Mouse (Mus musculus) adrenal gland, postnatal 10 days (tissue): Measurements from ENCODE around the gene Tigit. TPM values are rescaled to one million over a fixed set of nuclear protein-coding genes. Genes with fewer than 3 reads are reported as not detected.

ENCODE experiments used
- DNase-seq: peaks from one replicate; pipeline ENCODE4 v3.0.0; 2021; ENCODE audit warnings: mixed read lengths
- microRNA-seq: library from miRNA; unstranded; fragments of <30 nt; microRNA quantifications from one replicate; pipeline ENCODE4 v1.2.0, GENCODE M21; 2021
- total RNA-seq, 2 experiments: library from RNA; stranded (reverse); gene quantifications; 2 replicates each; pipeline ENCODE4 v1.2.3; 2021

Tigit gene
- total RNA-seq, 2 experiments from 2014 or later = not detected

GRCm38 (mm10) chr16:43618286-43618685 is 45.7 kb downstream of the Tigit start:
- DNase-seq = no peak

GRCm38 (mm10) chr16:43617346-43617745 is 46.6 kb downstream of the Tigit start:
- DNase-seq = no peak

- DNase-seq = no peak
These were observed 47.6 kb downstream of the Tigit start for GRCm38 (mm10) chr16:43616348-43616747.

DNA sequence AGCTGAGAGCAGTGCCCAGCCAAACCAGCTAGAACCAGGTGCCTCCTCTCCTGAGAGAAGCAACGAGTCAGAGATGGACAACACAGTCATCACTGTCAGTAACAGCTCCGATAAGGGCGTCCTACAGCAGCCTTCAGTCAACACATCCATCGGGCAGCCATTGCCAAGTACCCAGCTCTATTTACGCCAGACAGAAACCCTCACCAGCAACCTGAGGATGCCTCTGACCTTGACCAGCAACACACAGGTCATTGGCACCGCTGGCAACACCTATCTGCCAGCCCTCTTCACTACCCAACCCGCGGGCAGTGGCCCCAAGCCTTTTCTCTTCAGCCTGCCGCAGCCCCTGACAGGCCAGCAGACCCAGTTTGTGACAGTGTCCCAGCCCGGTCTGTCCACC is 53.6 kb downstream of the Tigit start:
- no peak for DNase-seq

GRCm38 (mm10) chr16:43608066-43608465 is 55.9 kb downstream of the Tigit start:
- DNase-seq = no peak

- no peak for DNase-seq
These were observed 56.9 kb downstream of the Tigit start for GRCm38 (mm10) chr16:43607086-43607485.

- DNase-seq = no peak
These were observed 59.4 kb downstream of the Tigit start for GRCm38 (mm10) chr16:43604399-43605013.

- no peak for DNase-seq
These were observed 60.3 kb downstream of the Tigit start for GRCm38 (mm10) chr16:43603591-43604141.

DNA sequence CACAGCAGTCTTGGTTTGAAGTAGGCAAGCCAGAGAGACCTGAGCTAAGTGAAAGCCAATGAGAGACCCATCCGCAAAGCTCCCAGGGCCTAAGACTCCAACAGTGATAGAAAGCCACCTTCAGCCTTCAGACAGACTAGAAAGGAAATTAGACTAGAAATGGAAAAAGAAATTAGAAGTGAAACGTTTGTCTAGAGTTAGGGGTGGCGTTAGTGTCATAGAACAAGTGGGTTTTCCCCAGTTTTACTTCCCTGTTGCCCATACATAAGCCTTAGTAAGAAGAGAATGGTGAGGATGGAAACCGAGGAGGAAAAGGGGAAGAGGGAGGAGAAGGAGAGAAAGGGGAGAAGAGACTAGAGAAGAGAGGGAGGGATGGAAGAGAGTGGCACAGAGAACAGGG is 61.4 kb downstream of the Tigit start:
- DNase-seq = no peak

- no peak for DNase-seq
These were observed 64.2 kb downstream of the Tigit start for GRCm38 (mm10) chr16:43599707-43600106.

Small RNA genes within 50 kb of the gene (microRNA-seq; reads per million reads assigned to microRNA genes)
- gene Mir568 = not detected

Other genes starting within 250 kb of the Tigit start
- gene Drd3, start 89.9 kb upstream of the Tigit start, total RNA-seq = not detected
- 1 to 10 TPM; 4.5 to 7.2 TPM for gene Ccdc191, start 225.7 kb upstream of the Tigit start, total RNA-seq